Mouse (Mus musculus) frontal cortex, postnatal 25 days (tissue): ENCODE measurements around the gene Asic2.

Experiments used
- DNase-seq, 2 experiments: peaks; one replicate each; pipeline ENCODE4 v3.0.0; 2022; ENCODE audit warnings: low spot score in 2 of 2

Asic2 gene

DNA sequence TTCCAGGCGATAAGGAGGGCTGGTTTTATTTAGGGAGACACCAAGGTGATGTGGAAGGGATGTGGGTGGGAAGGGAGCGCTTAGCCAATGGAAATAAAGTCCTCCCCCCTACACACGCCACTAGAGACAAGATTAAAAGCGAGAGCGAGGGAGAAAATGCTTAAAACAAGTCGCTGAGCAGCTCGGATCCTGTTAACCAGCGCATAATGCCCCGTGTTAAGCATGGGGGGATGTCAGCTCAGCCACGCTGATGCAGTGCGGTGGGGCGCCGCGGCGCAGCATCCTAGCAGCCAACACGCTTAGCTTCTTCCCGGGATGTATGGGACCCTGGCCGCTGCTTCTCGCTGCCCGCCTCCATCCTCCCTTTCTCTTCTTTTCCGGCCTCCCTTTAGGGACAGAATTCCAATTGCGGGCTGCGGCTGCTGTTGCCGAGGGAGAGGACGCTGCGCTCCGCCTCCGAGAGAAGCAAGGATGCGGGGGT lies at the start of gene Asic2:
Asic2 (minus strand) TSS at position 57 of the 481 bp plus-strand sequence.
- peak in 1 of 2 experiments; percentile 41 for DNase-seq

DNA sequence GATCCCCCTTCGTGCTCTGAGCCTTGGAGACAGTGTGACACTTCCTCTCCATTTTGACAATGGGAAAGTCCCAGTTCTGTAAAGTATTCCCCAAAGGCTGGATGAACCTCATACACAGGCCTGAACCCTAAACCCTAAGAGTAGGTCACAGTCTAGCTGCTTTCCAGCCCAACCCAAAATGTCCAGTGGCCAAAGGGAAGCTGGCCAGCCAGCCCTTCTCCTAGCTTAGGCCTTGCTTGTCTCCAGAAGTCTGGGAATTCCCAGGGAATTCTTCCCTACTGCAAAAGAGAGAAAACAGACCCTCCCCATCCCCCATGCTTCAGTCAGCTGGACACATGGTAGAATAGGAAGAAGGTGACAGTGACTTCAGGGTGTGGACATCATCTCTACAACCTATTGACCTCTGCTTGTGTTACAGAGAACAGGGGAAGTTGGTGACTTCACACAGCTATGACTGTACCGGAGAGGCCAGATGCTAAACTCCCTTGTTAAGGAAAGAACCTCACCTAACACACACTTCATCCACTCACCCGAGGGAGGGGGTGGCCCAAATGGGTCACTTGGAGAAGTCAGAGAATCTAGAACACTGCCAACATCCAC lies 48.0 kb upstream of the Asic2 start:
- no peak for DNase-seq

DNA sequence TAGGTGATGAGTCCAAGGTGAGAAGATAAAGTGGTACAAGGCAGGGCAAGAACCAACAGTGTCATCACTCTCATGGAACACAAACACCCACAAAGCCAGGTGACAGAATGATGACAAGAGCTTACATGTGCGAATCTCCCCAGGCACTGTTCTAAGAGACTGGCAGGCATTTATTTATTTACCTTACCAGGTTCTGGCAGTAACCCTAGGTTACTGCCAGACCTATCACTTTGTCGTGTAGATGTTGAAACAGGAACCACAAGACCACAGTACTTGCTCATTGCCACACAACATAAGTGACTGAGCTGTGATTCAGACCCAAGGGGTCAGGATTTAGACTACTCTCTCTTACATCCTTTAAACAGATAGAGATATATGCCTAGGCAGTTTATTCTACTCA lies 46.8 kb upstream of the Asic2 start:
- DNase-seq, result no peak

DNA sequence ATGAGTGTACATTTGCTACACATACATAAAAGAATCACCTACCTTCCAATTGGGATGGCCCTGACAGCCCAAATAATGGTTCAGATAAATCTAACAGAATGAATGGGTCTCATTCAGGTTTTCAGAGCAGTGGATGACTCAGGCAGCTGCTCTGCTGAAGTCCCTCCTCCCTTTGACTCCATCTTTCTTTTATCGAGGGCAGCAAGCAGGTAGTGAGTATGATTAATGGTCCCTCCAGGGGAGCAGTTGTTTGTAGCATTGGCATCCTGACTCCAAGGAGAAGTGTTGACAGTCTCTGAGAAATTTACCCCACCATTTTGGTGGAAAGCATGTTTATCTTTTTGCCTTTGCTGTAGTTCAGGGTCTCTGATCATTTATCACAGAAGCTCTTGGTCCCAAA lies 45.5 kb upstream of the Asic2 start:
- DNase-seq, result no peak

DNA sequence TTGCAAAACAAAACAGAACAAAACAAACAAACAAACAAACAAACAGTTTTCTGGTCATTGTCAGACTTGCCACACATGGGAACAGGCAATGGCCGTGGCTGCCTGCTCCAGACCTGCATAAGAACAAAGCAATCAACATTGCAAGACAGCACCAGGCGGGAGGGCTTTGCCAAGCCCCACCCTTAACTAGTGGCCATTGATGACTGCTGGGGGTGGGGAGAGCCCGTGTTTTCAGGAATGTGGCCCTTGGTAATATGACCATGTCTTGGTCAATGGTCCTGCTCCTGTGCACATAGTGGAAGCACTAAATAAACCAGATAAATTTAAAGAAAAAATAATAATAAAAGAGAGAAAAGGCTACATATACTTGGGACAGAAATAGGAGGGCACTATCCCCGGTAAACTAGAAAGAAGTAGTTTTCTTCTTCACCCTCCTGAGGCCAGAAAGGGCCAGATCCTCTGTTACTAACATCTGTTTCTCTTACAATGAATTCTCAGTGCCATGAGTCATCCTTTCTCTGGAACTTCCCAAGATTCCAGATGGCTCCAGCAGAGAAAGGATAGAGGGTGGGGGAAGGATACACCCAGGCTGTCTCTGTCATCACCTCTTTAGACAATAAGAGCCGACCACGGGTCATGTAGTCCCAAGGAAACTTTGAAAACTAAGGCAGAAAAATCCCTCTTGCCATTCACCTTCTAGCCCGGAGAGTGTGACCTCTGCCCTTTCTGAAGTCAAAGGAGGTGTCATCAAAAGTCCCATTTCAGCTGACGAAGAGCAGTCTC lies 43.3 kb upstream of the Asic2 start:
- DNase-seq, result no peak

DNA sequence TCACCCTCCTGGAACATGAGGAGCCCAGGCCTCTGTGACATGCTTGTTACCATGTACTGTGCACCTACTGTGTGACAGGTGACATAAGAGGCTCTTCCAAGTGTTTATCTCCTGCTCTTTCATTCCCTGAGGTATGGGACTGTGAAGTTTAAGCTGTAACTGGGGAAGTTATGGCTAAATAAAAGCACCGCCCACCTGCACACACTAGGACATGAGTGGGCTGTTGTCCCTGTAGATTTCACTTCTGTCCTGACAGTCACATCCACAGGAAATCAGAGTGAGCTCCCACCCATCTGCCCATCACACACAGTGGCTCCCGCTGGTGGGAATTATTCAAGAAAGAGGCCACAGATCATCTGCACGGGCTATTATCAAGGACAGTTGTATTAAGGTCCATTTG lies 41.9 kb upstream of the Asic2 start:
- no peak for DNase-seq

DNA sequence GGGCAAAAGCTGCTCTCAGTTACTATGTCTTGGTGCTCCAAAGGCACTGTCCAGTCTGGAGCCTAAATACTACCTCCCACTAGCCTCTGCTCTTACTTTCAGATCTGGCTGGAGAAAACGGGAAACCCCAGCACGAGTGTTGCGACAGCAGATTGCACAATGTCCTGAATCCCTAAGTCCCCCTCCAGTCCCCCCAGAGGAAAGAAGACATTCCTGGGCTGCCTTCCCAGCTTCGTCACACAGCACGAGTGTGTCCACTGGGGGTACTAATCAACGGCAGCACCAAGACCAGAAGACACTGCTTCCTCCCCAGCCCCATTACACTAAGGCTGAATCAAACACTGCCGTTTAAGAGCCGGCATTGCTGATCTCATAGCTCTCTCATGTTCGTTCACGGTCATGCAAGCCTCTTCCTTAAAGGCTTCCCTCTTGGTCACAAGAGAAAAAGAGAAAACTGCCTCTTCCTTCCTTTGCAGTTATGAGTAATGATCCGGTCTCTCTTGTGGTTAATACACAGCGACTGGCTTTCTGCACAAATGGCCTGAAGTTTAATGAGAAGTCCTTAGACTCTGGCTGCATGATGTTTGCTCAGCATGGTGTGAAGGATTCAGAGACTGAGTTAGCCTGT lies 38.7 kb upstream of the Asic2 start:
- DNase-seq, result no peak

DNA sequence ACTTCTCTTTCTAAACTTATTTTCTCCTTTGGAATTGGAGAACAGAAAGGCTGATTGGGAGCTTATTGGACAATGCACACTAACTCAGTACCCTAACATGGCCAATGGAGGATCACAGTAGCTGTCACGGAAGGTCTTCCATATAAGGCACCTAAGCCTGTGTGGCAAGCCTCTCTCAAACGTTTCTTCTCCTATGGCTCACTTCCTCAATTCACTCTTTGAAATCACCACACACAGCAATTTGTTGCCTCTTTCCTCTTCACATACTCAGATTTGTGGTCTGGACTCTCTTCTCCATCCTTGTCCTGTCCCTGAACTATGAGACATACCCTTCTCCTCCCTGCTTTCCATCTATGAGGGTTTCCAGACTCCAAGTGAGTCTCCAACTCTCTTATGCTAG lies 36.6 kb upstream of the Asic2 start:
- DNase-seq, result no peak

DNA sequence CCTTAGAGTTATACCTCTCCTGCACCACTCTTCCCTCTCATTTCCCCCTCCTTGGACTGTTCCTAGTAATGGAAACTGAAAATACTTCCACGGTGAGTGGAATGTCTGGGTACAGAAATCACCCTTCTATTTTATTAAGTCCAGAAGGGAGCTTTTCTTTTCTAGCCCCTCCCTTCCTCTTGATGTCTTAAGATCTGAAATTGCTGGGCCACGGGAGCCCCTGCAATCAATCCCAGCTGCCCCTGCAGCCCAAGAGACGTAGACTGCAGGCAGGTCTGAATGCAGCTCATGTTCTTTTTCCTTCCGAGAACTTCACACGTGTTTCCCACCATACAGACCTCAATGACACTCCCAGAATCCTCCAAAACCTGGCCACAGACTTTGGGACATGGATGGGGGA lies 32.3 kb upstream of the Asic2 start:
- no peak for DNase-seq

DNA sequence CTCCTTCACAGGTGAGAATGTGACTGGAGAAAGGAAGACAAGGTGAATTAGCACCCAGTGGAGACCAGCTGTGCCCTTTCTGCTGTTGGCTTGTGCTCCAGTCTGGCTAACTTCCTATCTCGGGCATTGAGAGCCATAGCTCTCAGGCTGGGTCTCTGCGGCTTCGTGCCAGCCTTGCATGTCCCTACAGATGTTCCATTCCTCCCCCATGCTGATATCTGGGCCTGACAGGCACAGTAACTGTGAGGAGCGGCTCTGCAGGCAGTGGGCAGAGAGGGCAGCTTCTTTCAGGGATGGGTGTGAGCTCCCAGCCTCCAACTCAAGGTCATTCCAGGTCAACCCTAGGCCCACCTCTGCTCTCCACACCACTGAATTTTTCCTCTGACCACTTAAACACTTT lies 31.2 kb upstream of the Asic2 start:
- no peak for DNase-seq

DNA sequence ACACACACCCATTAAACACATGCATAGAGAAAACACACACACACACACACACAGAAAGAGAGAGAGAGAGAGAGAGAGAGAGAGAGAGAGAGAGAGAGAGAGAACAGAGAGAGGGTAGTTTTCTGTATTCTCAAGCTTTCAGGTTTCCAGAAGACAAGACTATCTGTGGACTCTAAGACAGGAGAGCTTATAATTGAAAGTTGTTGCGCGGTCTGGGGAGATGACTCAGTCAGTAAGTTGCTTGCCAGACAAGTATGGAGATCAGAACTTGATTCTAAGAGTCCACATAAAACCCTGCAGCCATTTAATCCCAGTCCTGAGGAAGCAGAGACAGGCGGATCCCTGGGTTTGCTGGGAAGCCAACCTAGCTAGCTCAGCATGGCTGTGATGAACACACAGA lies 30.4 kb upstream of the Asic2 start:
- DNase-seq, result no peak

DNA sequence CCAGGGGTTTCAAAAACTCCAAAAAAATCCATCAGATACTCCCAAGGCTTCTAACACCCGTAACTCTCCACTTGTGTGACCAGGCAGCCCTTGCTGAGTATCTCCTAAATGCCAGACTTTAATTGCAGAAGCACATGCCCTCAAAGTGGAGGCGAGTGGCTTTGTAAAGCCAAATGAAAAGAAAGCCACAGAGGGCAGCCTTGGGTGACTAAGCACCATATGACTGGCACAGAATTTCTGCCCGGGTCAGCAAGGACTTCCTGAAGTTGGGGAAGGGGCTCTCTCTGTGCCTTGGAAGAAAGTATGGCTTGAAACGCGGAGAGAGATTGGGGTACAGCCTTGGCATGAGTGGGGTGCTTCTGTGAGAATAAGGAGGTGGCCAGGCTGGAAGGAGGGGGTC lies 28.8 kb upstream of the Asic2 start:
- DNase-seq, result no peak

DNA sequence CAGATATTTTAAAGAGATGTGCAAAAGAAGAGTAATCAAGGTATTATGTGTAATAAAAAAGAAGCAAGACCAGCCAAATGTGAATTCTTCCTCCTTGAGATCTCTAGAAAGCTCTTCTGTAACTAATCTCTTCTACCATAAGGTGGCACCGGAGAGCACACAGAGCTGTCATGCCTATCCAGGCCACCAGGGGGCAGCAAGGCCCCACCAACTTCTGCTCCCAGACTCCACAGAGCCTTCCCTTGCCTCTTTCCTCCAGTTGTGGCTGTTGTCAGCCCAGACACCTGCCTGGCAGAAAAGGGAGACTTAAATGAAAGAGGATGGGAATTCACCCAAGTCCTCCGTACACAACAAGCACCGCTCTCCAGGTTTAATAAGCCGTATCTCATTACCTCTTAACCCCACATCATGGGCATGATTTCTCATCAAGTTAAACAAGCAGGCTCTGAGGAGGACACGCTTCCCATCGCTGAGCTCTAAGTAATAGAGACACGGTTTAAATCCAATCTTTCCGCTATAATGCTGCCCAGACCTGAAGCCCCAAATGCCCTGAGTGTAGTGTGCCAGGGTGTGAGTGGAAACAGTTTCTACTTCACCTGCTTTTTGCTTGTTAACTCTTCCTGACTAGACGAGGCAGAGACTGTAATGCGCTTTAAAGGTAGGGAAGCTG lies 28.1 kb upstream of the Asic2 start:
- peak; percentile 72 to 89 for DNase-seq

DNA sequence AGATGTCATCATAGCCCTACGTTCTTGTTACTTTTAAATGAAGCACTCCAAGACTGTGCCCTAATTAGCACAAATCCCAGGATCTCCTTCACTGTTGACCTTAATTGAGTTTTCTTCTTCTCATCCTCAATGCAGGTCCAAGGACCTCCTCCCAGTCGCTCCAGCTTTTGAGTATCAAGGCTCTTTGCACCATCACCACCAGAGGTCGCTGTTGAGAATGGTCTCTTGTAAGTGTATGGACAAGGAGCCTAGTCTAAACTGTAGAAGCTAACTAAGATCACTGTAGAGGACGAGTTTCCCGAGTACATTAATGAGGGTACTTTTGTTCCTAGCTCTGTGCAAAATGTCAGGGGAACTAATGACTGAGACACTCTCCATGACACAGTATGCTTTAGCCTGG lies 14.9 kb upstream of the Asic2 start:
- peak in 1 of 2 experiments; percentile 49 for DNase-seq

DNA sequence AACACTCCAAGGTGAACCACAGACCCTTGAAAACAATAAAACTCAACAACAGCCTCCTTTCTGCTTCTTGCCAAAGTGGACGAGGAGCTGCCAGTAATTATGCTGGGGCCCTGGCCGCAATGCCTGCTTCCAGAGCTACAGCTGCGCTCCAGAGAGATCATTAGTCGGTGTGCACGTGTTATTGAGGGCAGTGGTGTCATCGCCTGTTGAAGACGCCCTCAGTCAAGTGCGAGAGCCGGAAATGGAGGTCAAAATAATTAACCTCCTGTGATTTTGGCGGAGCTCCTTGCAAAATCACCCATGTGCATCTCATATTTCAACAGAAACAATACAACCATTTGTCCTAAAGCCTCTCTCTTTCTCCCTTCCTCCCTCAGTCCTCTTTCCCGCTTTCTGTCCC lies 13.9 kb upstream of the Asic2 start:
- DNase-seq, result no peak

DNA sequence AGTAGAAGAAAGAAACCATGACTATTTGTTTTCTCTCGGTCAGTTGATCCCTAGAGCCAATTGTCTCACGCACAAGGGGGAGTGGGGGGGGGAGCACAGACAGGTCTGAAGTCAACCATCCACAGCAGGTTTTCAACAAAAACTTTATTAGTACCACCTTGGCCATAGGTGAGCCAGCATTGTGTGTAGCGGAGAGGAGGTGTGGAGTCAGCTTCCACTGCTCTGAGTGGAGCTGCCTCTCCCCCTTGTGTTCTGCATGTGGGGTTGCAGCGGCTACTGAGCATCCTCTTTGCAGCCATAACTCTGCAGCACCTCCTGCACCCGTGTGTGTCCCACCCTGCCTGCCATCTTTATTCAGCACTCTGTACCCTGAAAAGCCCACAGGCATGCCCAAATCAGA lies 6.3 kb upstream of the Asic2 start:
- DNase-seq, result no peak

DNA sequence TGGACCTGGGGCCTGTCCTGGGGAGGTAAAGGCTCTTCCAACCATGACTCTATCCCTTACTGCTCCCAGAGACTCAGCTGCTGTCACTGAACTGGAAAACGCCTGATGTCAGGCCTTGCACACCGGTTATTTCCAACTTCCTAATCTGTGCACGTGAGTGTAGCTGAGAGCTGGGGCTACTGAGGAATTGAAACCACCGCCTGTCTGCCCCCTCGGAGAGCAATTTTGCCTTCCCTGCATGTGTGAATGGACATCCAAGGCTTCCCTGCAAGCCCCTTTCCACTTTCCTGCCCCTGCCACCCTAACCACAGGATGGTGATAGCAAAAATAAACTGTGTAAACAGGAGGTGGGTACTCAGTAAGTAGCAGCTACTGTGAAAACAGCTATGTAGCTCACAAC lies 5.4 kb upstream of the Asic2 start:
- DNase-seq, result no peak

DNA sequence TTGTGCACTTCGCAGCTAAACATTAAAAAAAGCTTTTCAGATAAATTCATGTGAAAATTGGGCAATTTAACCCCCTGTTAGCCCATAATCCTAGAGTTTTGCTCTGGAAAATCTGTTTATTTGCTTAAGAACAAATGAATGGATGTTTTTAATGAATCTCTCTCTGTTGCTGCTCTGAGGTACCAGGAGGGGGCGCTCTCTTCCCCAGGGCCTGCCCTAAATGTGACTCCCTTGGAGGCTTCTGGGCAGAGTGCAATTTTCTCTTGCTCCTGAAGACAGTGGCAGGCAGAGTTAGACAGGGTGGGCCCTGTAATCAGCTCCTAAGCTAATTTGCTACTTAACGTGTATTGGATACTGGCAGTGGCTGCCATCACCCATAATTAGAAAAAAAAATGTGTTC lies 3.8 kb upstream of the Asic2 start:
- DNase-seq, result no peak

DNA sequence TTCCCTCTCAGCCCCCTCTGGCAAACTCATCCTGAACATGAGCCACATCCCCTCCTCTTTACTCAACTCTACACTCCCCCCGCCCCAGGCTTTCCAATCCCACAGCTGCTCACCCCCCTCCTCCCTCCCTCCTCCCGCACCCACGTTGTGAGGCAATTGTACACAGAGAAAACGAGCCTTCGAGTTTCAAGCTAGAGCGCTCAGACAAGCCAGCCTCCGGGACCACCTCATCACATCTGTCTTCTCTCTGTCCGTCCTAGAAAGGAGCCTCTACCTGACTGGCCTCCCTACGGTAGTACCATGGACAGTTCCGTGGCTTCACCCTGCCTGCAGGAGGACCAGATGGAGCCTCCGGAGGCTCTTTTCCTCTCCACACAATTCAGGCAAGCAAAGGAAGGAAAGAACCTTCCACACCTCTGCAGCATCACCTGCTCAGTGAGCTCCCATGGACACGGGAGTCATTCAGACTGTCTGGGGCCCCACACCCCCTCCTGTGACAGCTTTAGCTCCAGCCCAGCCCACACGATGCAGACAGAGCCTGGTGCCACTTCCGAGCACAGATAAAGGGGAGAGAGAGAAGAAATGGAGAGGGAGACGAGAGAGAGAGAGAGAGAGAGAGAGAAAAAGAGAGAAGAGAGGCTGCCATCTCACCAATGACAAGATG lies 1.5 kb downstream of the Asic2 start:
- peak in 1 of 2 experiments; percentile 28 for DNase-seq

DNA sequence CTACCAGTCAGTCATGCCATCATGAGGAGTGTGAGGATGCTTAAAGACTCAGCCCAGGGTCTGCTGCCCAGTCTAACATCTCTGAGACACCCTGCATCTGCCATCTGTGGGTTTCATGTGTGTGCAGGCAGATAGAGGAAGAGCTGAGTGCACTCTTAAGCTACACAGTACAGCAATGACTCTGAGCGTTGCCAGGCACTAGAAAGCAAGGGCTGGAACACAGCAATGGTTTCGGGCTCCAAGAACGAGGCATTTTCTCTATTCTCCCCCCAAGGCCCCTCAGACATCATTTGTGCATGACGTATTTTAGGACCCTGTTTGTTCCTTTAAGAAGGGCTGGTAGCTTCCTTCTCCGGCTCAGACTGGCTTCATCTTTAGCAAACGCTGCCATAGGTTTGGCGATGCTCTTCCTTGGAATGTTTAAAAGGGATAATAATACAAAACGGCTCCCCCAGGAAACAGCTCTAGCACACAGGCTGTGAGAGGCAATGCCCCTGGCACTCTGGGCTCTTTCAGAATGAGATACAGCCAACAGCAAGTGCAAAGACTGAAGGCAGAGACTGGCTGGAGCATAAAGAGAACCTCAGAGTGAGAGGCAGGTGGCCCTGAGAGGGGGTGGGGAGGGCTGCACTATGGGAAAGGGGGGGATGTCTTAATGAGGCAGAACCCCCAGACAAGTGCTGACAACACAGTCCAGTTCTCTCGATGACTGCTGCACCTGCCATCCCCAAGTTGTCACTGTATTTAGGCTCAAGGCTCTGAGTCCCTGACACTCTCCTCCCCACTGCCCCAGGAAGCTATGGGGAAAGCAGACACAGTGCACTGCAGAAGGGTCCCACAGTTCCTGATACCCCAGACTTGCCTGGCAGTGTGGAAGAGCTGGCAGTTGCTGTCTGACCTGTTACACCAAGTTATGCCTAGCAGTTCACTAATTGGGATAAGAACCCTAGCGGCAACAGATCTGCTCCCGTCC lies 2.3 kb downstream of the Asic2 start:
- no peak for DNase-seq

DNA sequence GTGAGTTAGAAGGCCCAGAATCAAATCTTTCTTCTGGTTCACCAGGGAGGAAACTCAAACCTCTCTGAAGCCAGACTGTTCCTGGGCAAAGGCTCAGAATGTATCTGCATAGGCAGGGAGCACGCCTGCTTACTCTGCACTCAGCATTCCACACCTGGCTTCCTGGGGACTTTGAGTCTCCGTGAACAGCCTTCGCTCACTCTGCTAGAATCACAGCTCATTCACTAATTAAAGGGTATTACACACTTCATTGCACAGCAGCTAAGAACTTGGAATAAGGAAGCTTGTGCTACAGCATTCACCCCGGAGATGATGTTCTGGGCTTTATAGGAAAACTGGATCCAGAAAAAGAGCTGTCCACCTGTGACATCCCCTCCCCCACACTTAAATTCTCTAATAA lies 3.7 kb downstream of the Asic2 start:
- DNase-seq, result no peak
